In the genomic region with DNA sequence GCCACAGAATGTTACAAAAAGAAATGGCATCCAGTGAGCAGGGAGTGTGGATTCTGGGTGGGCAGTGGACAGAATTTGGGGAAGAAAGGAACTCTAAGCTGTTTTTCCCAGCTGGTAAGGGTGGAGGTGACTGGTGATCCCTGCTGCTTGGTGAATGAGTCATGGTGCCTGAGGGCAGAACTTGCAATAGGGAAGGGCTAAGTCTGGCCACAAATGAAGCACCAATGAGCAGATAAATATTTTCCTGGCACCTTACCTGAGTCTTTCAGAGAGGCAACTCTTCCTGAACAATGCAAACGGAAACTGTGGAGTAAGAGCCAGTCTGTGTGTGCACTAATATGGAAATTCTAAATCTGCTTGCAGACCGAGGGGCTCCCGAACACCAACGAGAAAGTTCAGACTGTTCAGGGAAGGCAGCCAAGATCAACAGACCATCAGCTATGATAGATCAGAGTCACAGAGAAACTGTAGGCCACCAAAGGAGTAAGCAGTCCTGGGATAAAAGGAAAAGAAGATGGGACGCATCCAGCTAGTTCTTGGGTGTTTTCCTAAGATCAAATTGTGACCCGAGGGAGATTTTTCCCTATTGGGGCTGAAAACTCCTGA, we compare ENCODE assay signal across 14 mouse cellular contexts. TPM values are rescaled to one million over a fixed set of nuclear protein-coding genes. Genes with fewer than 3 reads are reported as not detected.
A peak's percentile ranks its signal among the peaks of the same experiment; 100 is the strongest.
DNase-seq lines count a peak whose midpoint lies in the region; ATAC-seq lines count a peak whose summit lies in the region.
"Had no signal": no experiment of that assay in that cellular context is flagged by ENCODE, and none has a peak within 500 bp of the region (broad histone marks: within the 10 kb centered on the region; RNA-seq: fewer than 3 reads in every experiment).

No protein-coding gene starts in this region.

- H3K36me3 ChIP-seq in liver, embryonic 16.5 days (ENCODE audit: control insufficient read depth, insufficient read depth): no peaks in the 10 kb centered on the region
- H3K36me3 ChIP-seq in liver, embryonic 11.5 days (ENCODE audit: control insufficient read depth, insufficient read depth, low read length): peaks cover 2% of the 10 kb centered on the region; the same call in 1 of the 2 replicates
- H3K36me3 ChIP-seq in stomach, embryonic 14.5 days (ENCODE audit: control insufficient read depth, insufficient read depth, low read length): peaks cover 13% of the 10 kb centered on the region

- no peaks in the 10 kb centered on the region for H3K9me3 ChIP-seq in liver, embryonic 16.5 days (replicated peaks; ENCODE audit: control insufficient read depth, low read length)
- no peaks in the 10 kb centered on the region for H3K9me3 ChIP-seq in liver, embryonic 11.5 days (ENCODE audit: control insufficient read depth, low read length)
- H3K9me3 ChIP-seq in stomach, embryonic 14.5 days (ENCODE audit: control insufficient read depth, low read depth, low read length): no peaks in the 10 kb centered on the region
- H3K9me3 ChIP-seq: megakaryocyte, embryonic 14.5 days had no signal

- no peak overlapping the region for H3K27ac ChIP-seq in liver, embryonic 16.5 days (ENCODE audit: low read length)
- no peak overlapping the region for H3K27ac ChIP-seq in liver, embryonic 11.5 days (ENCODE audit: low read depth, low read length)
- H3K27ac ChIP-seq in stomach, embryonic 14.5 days (ENCODE audit: low read length): peak overlapping the region; percentile 62
- H3K27ac ChIP-seq: heart, adult 2 months; hindbrain, postnatal 0 days had no signal

- H3K4me3 ChIP-seq in liver, embryonic 16.5 days (ENCODE audit: low read depth, low read length): no peak overlapping the region
- no peak overlapping the region for H3K4me3 ChIP-seq in liver, embryonic 11.5 days (ENCODE audit: low read depth, low read length)
- H3K4me3 ChIP-seq in stomach, embryonic 14.5 days (ENCODE audit: low read depth, low read length): no peak overlapping the region
- H3K4me3 ChIP-seq: heart, adult 2 months; megakaryocyte, embryonic 14.5 days had no signal

- no peak for DNase-seq in liver, embryonic 11.5 days (ENCODE audit: low spot score)
- peak; percentile 31 to 59 for DNase-seq in adrenal gland, postnatal 36 days
- peak; percentile 45 for DNase-seq in kidney, postnatal 10 days
- no peak for DNase-seq in c-Kit-positive CD71-positive TER-119-positive erythroid progenitor cells, embryonic 14.5 days (ENCODE audit: low spot score)
- no peak for DNase-seq in right cerebral cortex, adult 18-20 months
- no peak for DNase-seq in heart, adult 8-10 months (ENCODE audit: low spot score)
- DNase-seq: cerebellum, postnatal 14 days; heart, adult 2 months; right cerebral cortex, postnatal 14 days; thymus, postnatal 36 days had no signal

- no peaks in the 10 kb centered on the region for H3K4me1 ChIP-seq in liver, embryonic 16.5 days (ENCODE audit: control insufficient read depth, low read depth, low read length)
- H3K4me1 ChIP-seq in liver, embryonic 11.5 days (replicated peaks; ENCODE audit: control insufficient read depth, insufficient read depth, low read length): peaks cover 5% of the 10 kb centered on the region; the same call in 1 of the 2 replicates
- peaks cover 12% of the 10 kb centered on the region; the same call in 1 of the 2 replicates for H3K4me1 ChIP-seq in stomach, embryonic 14.5 days (ENCODE audit: control insufficient read depth, insufficient read depth, low read length)

- peak; percentile 37; the same call in 1 of the 2 replicates for ATAC-seq in liver, embryonic 16.5 days (ENCODE audit: low read depth)
- ATAC-seq in liver, embryonic 11.5 days (replicated peaks; ENCODE audit: low FRiP score): no peak
- no peak; the same call in 1 of the 2 replicates for ATAC-seq in stomach, embryonic 14.5 days (ENCODE audit: insufficient number of reproducible peaks, insufficient read depth, low FRiP score, low read depth)
- ATAC-seq: hindbrain, postnatal 0 days had no signal

- H3K4me2 ChIP-seq in liver, embryonic 16.5 days (ENCODE audit: low read depth, low read length): no peak overlapping the region
- H3K4me2 ChIP-seq in liver, embryonic 11.5 days: no peak overlapping the region
- H3K4me2 ChIP-seq in stomach, embryonic 14.5 days (replicated peaks; ENCODE audit: low read depth, low read length): no peak overlapping the region

- H3K27me3 ChIP-seq in liver, embryonic 16.5 days (ENCODE audit: control insufficient read depth, insufficient read depth, low read depth, low read length): no peaks in the 10 kb centered on the region
- no peaks in the 10 kb centered on the region for H3K27me3 ChIP-seq in liver, embryonic 11.5 days (replicated peaks; ENCODE audit: control insufficient read depth, insufficient read depth, low read length)
- no peaks in the 10 kb centered on the region for H3K27me3 ChIP-seq in stomach, embryonic 14.5 days (ENCODE audit: control insufficient read depth, insufficient read depth, low read length)

- WGBS in liver, embryonic 16.5 days (ENCODE audit: insufficient replicate concordance): 48% methylated on average over 6 of the region's 6 CpGs
- 77% methylated on average over 6 of the region's 6 CpGs for WGBS in liver, embryonic 11.5 days
- WGBS in stomach, embryonic 14.5 days: 48% methylated on average over 6 of the region's 6 CpGs

- no peak overlapping the region for H3K9ac ChIP-seq in liver, embryonic 16.5 days (ENCODE audit: low read depth, low read length)
- H3K9ac ChIP-seq in liver, embryonic 11.5 days (ENCODE audit: low read depth, low read length): no peak overlapping the region
- H3K9ac ChIP-seq in stomach, embryonic 14.5 days (replicated peaks; ENCODE audit: low read depth, low read length): no peak overlapping the region

RNA-seq across cellular contexts. Expression of gene Nobox, which starts 16.8 kb away (rescaled TPM):
- polyA plus RNA-seq in liver, embryonic 16.5 days (2015; fragmentation: Nextera tagmentation; extraction: Ambion mirVana): not detected in 2 replicates
- not detected in 2 replicates for polyA plus RNA-seq in liver, embryonic 11.5 days (2014; fragmentation: Nextera tagmentation; extraction: Ambion mirVana)
- total RNA-seq in adrenal gland, postnatal 36 days (2021): not detected
- not detected in 2 replicates for polyA plus RNA-seq in stomach, embryonic 14.5 days (2014; fragmentation: Nextera tagmentation; extraction: Ambion mirVana)
- total RNA-seq in heart, adult 8-10 months (2022): not detected
- total RNA-seq: heart, adult 2 months; hindbrain, postnatal 0 days had no signal
- polyA plus RNA-seq: heart, adult 2 months; hindbrain, postnatal 0 days had no signal

RNA-seq across cellular contexts. Expression of gene Arhgef5, which starts 27.2 kb away (rescaled TPM):
- 1.9 and 3.2 TPM in 2 replicates for polyA plus RNA-seq in liver, embryonic 16.5 days (2015; fragmentation: Nextera tagmentation; extraction: Ambion mirVana)
- polyA plus RNA-seq in liver, embryonic 11.5 days (2014; fragmentation: Nextera tagmentation; extraction: Ambion mirVana): 3.1 and 3.8 TPM in 2 replicates
- 10 to 100 TPM; 15.5 to 17.8 TPM for total RNA-seq in adrenal gland, postnatal 36 days (2021)
- polyA plus RNA-seq in stomach, embryonic 14.5 days (2014; fragmentation: Nextera tagmentation; extraction: Ambion mirVana): 17.6 and 20.1 TPM in 2 replicates
- total RNA-seq in heart, adult 8-10 months (2022): 10 to 100 TPM; 13.7 to 16.9 (median 15.6) TPM

Comparison
In these comparisons a context has a peak if more than half of its experiments do, and no peak if none do; other contexts are left out.
1. DNase-seq: peak in adrenal gland, postnatal 36 days (2 of 2) and kidney, postnatal 10 days (single experiment); none in liver, embryonic 11.5 days (single experiment), c-Kit-positive CD71-positive TER-119-positive erythroid progenitor cells, embryonic 14.5 days (single experiment), right cerebral cortex, adult 18-20 months (single experiment) and heart, adult 8-10 months (single experiment).